Mouse (Mus musculus) embryonic fibroblast, embryonic 13.5 days (primary cell): Measurements from ENCODE around the gene Ank2.

Experiments used
- CTCF ChIP-seq: IDR thresholded peaks from 2 replicates; pipeline ENCODE4 v1.5.1; 2011; ENCODE audit warnings: mild to moderate bottlenecking, control low read depth, low read length, moderate library complexity, borderline replicate concordance; ENCODE audit not compliant: insufficient read depth
- POLR2A ChIP-seq: IDR thresholded peaks from 2 replicates; pipeline ENCODE4 v1.6.1; 2011; ENCODE audit warnings: low read depth, mild to moderate bottlenecking, control low read depth, low read length, moderate library complexity

- TF ChIP-seq CTCF (no peak), POLR2A (no peak)
Observed at GRCm38 (mm10) chr3:126994149-126994548, 505.0 kb downstream of the Ank2 start.
